Mouse (Mus musculus) C2C12 (cell line): ENCODE results near the gene Dctn5.

Experiments used
- CEBPB ChIP-seq: IDR thresholded peaks from one replicate; pipeline ENCODE4 v1.6.1; 2011; ENCODE audit warnings: low read depth, mild to moderate bottlenecking, control low read depth, moderate library complexity
- CTCF ChIP-seq: IDR thresholded peaks from one replicate; pipeline ENCODE4 v1.5.1; 2011; ENCODE audit not compliant: control insufficient read depth, insufficient read depth, insufficient read length
- FOSL1 ChIP-seq: IDR thresholded peaks from one replicate; pipeline ENCODE4 v1.8.0; 2011; ENCODE audit warnings: mild to moderate bottlenecking, low read length; ENCODE audit not compliant: poor library complexity, insufficient read depth, severe bottlenecking
- MAX ChIP-seq: IDR thresholded peaks from one replicate; pipeline ENCODE4 v1.6.1; 2011; ENCODE audit warnings: mild to moderate bottlenecking, control low read depth
- MYOD1 ChIP-seq: IDR thresholded peaks from one replicate; pipeline ENCODE4 v1.6.1; 2011; ENCODE audit warnings: low read depth; ENCODE audit not compliant: control insufficient read depth, insufficient read length
- MYOG ChIP-seq: IDR thresholded peaks from one replicate; pipeline ENCODE4 v1.6.1; 2011; ENCODE audit not compliant: control insufficient read depth, insufficient read length; ENCODE audit errors: extremely low read depth
- USF1 ChIP-seq: IDR thresholded peaks from one replicate; pipeline ENCODE4 v1.6.1; 2011; ENCODE audit warnings: low read depth, mild to moderate bottlenecking, control low read depth, moderate library complexity

- no peak for TF ChIP-seq CTCF
- no peak for TF ChIP-seq MYOG
- no peak for TF ChIP-seq USF1
- TF ChIP-seq CEBPB: no peak
- TF ChIP-seq FOSL1: no peak
- TF ChIP-seq MAX: no peak
- no peak for TF ChIP-seq MYOD1
These were observed 7.2 kb upstream of the Dctn5 start for GRCm38 (mm10) chr7:122125636-122126035.
